Mouse (Mus musculus): ENCODE data around the gene Ppp1r12a. TPM values are rescaled to one million over a fixed set of nuclear protein-coding genes. Genes with fewer than 3 reads are reported as not detected.

The Ppp1r12a gene
- total RNA-seq (2023) = 100 to 1,000 TPM; 236 to 243 TPM

GRCm38 (mm10) chr10:108161261-108162256 lies at the start of gene Ppp1r12a:
TSS of gene Ppp1r12a (plus strand) at chr10:108162193.

GRCm38 (mm10) chr10:108331784-108332561 lies 170.0 kb downstream of the Ppp1r12a start, which contains the start of gene Pawr:
TSS of gene Pawr (plus strand) at chr10:108332121.

Other genes with a start within 250 kb of the Ppp1r12a start
- gene Pawr, start 169.9 kb downstream of the Ppp1r12a start, total RNA-seq (2023) = not detected

Measured in neutrophil, adult 59 days (primary cell).